Mouse (Mus musculus) MEL (cell line): ENCODE data around the gene Elfn1.

Source experiments
- CTCF ChIP-seq, 3 experiments: IDR thresholded peaks in 2 of 3; conservative IDR thresholded peaks in 1 of 3; 2 replicates each; pipeline ENCODE4 v1.5.1; 2011 to 2012; ENCODE audit warnings: low read length in 3 of 3, low read depth in 2 of 3, mild to moderate bottlenecking in 2 of 3, improper control_type of control experiment in 1 of 3, inconsistent platforms in 1 of 3, mixed read lengths in 1 of 3, moderate library complexity in 1 of 3; ENCODE audit not compliant: control insufficient read depth in 1 of 3, insufficient read depth in 1 of 3, poor library complexity in 1 of 3, severe bottlenecking in 1 of 3
- ETS1 ChIP-seq: IDR thresholded peaks from 2 replicates; pipeline ENCODE4 v1.6.1; 2012; ENCODE audit warnings: low read depth, mild to moderate bottlenecking, inconsistent platforms, low read length, improper control_type of control experiment, moderate library complexity
- MYB ChIP-seq: IDR thresholded peaks from 2 replicates; pipeline ENCODE4 v1.6.1; 2011; ENCODE audit warnings: mild to moderate bottlenecking, low read depth, low read length, improper control_type of control experiment

- TF ChIP-seq ETS1 (no peak), CTCF (IDR thresholded peaks at IDR 0.05 in 2 of 3, conservative IDR thresholded peaks at IDR 0.05 in 1 of 3; ENCODE audit: control insufficient read depth in 1 of 3, insufficient read depth in 1 of 3, low read depth in 2 of 3, low read length in 3 of 3, poor library complexity in 1 of 3, severe bottlenecking in 1 of 3) (no peak), MYB (no peak)
These were observed 68.8 kb downstream of the Elfn1 start for GRCm38 (mm10) chr5:139976584-139976983.
